Mouse (Mus musculus): ENCODE data around the gene Gtdc1. TPM values are rescaled to one million over a fixed set of nuclear protein-coding genes. Genes with fewer than 3 reads are reported as not detected.

Gtdc1 gene
- total RNA-seq, 1 experiment from 2014 or later = 40.5 TPM

- ATAC-seq (replicated peaks; ENCODE audit: insufficient number of reproducible peaks, low FRiP score, low TSS enrichment, poor library complexity, severe bottlenecking) = no peak
These were observed 370.4 kb downstream of the Gtdc1 start for GRCm38 (mm10) chr2:44556861-44557592.

- ATAC-seq (replicated peaks; ENCODE audit: insufficient number of reproducible peaks, low FRiP score, low TSS enrichment, poor library complexity, severe bottlenecking) = no peak
These were observed 372.7 kb downstream of the Gtdc1 start for GRCm38 (mm10) chr2:44554716-44555115.

GRCm38 (mm10) chr2:44549311-44549710 lies 378.1 kb downstream of the Gtdc1 start:
- ATAC-seq (replicated peaks; ENCODE audit: insufficient number of reproducible peaks, low FRiP score, low TSS enrichment, poor library complexity, severe bottlenecking) = no peak

GRCm38 (mm10) chr2:44542775-44543174 lies 384.7 kb downstream of the Gtdc1 start:
- ATAC-seq (replicated peaks; ENCODE audit: insufficient number of reproducible peaks, low FRiP score, low TSS enrichment, poor library complexity, severe bottlenecking) = no peak

- ATAC-seq (replicated peaks; ENCODE audit: insufficient number of reproducible peaks, low FRiP score, low TSS enrichment, poor library complexity, severe bottlenecking) = no peak
These were observed 385.7 kb downstream of the Gtdc1 start for GRCm38 (mm10) chr2:44541726-44542125.

- no peak for ATAC-seq (replicated peaks; ENCODE audit: insufficient number of reproducible peaks, low FRiP score, low TSS enrichment, poor library complexity, severe bottlenecking)
These were observed 386.6 kb downstream of the Gtdc1 start for GRCm38 (mm10) chr2:44540881-44541280.

GRCm38 (mm10) chr2:44539121-44539634 lies 388.3 kb downstream of the Gtdc1 start:
- no peak for ATAC-seq (replicated peaks; ENCODE audit: insufficient number of reproducible peaks, low FRiP score, low TSS enrichment, poor library complexity, severe bottlenecking)

- no peak for ATAC-seq (replicated peaks; ENCODE audit: insufficient number of reproducible peaks, low FRiP score, low TSS enrichment, poor library complexity, severe bottlenecking)
These were observed 389.3 kb downstream of the Gtdc1 start for GRCm38 (mm10) chr2:44538135-44538534.

GRCm38 (mm10) chr2:44535760-44536159 lies 391.7 kb downstream of the Gtdc1 start:
- ATAC-seq (replicated peaks; ENCODE audit: insufficient number of reproducible peaks, low FRiP score, low TSS enrichment, poor library complexity, severe bottlenecking) = no peak

GRCm38 (mm10) chr2:44535136-44535675 lies 392.3 kb downstream of the Gtdc1 start:
- ATAC-seq (replicated peaks; ENCODE audit: insufficient number of reproducible peaks, low FRiP score, low TSS enrichment, poor library complexity, severe bottlenecking) = no peak

GRCm38 (mm10) chr2:44526110-44527032 lies 401.1 kb downstream of the Gtdc1 start:
- no peak for ATAC-seq (replicated peaks; ENCODE audit: insufficient number of reproducible peaks, low FRiP score, low TSS enrichment, poor library complexity, severe bottlenecking)

GRCm38 (mm10) chr2:44525187-44525919 lies 402.1 kb downstream of the Gtdc1 start:
- no peak for ATAC-seq (replicated peaks; ENCODE audit: insufficient number of reproducible peaks, low FRiP score, low TSS enrichment, poor library complexity, severe bottlenecking)

GRCm38 (mm10) chr2:44519236-44519635 lies 408.2 kb downstream of the Gtdc1 start:
- no peak for ATAC-seq (replicated peaks; ENCODE audit: insufficient number of reproducible peaks, low FRiP score, low TSS enrichment, poor library complexity, severe bottlenecking)

GRCm38 (mm10) chr2:44518085-44518484 lies 409.4 kb downstream of the Gtdc1 start:
- no peak for ATAC-seq (replicated peaks; ENCODE audit: insufficient number of reproducible peaks, low FRiP score, low TSS enrichment, poor library complexity, severe bottlenecking)

Other genes starting within 250 kb of the Gtdc1 start
- 284 to 428 TPM (median 338 TPM) in 3 replicates for gene Zeb2, start 189.7 kb upstream of the Gtdc1 start, total RNA-seq (2017)

All from monocyte, adult 5-6 weeks (primary cell).